Mouse (Mus musculus) lung, embryonic 16.5 days (tissue): ENCODE results near the gene Actrt3. TPM values are rescaled to one million over a fixed set of nuclear protein-coding genes. Genes with fewer than 3 reads are reported as not detected.

ENCODE experiments used
- ATAC-seq: fragments of 200-750 bp; cut with Nextera tagmentation; 2 replicates; pipeline ENCODE4 v1.8.0; 2017; ENCODE audit warnings: low read depth, mild to moderate bottlenecking, moderate library complexity
- H3K27ac ChIP-seq: fragments of 300-500 bp; sonication (generic); 2 replicates; pipeline ENCODE4 v1.5.1; 2014; ENCODE audit warnings: mild to moderate bottlenecking, control low read depth, low read length
- H3K27me3 ChIP-seq: fragments of 300-500 bp; sonication (generic); 2 replicates; pipeline ENCODE4 v1.6.1; 2014; ENCODE audit warnings: low read depth, low read length, mixed read lengths; ENCODE audit not compliant: control insufficient read depth, insufficient read depth
- H3K36me3 ChIP-seq: fragments of 300-500 bp; sonication (generic); 2 replicates; pipeline ENCODE4 v1.6.1; 2014; ENCODE audit warnings: low read length; ENCODE audit not compliant: control insufficient read depth, insufficient read depth
- H3K4me1 ChIP-seq: fragments of 300-500 bp; sonication (generic); replicated peaks from 2 replicates; pipeline ENCODE4 v1.6.1; 2014; ENCODE audit warnings: low read length, mixed read lengths; ENCODE audit not compliant: control insufficient read depth, insufficient read depth
- H3K4me2 ChIP-seq: fragments of 300-500 bp; sonication (generic); 2 replicates; pipeline ENCODE4 v1.6.1; 2014; ENCODE audit warnings: low read depth, low read length, control low read depth
- H3K4me3 ChIP-seq: fragments of 300-500 bp; sonication (generic); 2 replicates; pipeline ENCODE4 v1.5.1; 2014; ENCODE audit warnings: mild to moderate bottlenecking, low read length, control low read depth
- H3K9ac ChIP-seq: fragments of 300-500 bp; sonication (generic); 2 replicates; pipeline ENCODE4 v1.6.1; 2014; ENCODE audit warnings: low read length, control low read depth
- H3K9me3 ChIP-seq: fragments of 300-500 bp; sonication (generic); 2 replicates; pipeline ENCODE4 v1.6.1; 2016; ENCODE audit warnings: low read length; ENCODE audit not compliant: control insufficient read depth
- WGBS: fragments of 180-500 bp; shearing (Covaris S2); extraction: QIAGEN DNeasy Blood & Tissue Kit; methylation state at CpG from one replicate; pipeline ENCODE4 v1.1.7; 2014; 5-methylcytosine and 5-hydroxymethylcytosine counted together
- polyA plus RNA-seq: library from polyadenylated mRNA; unstranded; fragments of >200 nt; fragmentation: Nextera tagmentation; extraction: Ambion mirVana; gene quantifications from 2 replicates; pipeline ENCODE4 v1.2.1, GENCODE M21; 2015

The Actrt3 gene
- polyA plus RNA-seq, 1 experiment from 2014 or later, result not detected

GRCm38 (mm10) chr3:30547908-30548307 is 51.8 kb downstream of the Actrt3 start, which contains the start of gene Mecom:
Gene Mecom (minus strand): TSS chr3:30548008.
- 83% methylated on average over 3 of the region's 3 CpGs for WGBS
- Histone ChIP-seq H3K9me3 (no peaks in the 10 kb centered on the region), H3K4me2 (peak within 1 kb of the TSS; percentile 35), H3K27ac (peak within 1 kb of the TSS; percentile 75), H3K4me1 (peaks cover 20% of the 10 kb centered on the region), H3K27me3 (no peaks in the 10 kb centered on the region), H3K36me3 (no peaks in the 10 kb centered on the region), H3K4me3 (peak within 1 kb of the TSS; percentile 15), H3K9ac (0 out of 2 replicates have a peak within 1 kb of the TSS, but pooled peaks have one; percentile 15)
- ATAC-seq, result no peak

Other genes with a start within 250 kb of the Actrt3 start
- 69.5 and 73.4 TPM in 2 replicates for gene Mecom, start 51.9 kb downstream of the Actrt3 start, polyA plus RNA-seq
- 31.6 and 32.8 TPM in 2 replicates for gene Mynn, start 2.1 kb upstream of the Actrt3 start, polyA plus RNA-seq
- gene Lrriq4, start 44.6 kb upstream of the Actrt3 start, polyA plus RNA-seq, result not detected in 2 replicates
- gene Lrrc34, start 47.9 kb upstream of the Actrt3 start, polyA plus RNA-seq, result 6.4 and 6.7 TPM in 2 replicates
- 0.49 and 0.55 TPM in 2 replicates for gene Lrrc31, start 99.9 kb upstream of the Actrt3 start, polyA plus RNA-seq
- gene Samd7, start 146.4 kb upstream of the Actrt3 start, polyA plus RNA-seq, result not detected in 2 replicates
- 80.0 and 96.2 TPM in 2 replicates for gene Sec62, start 192.9 kb upstream of the Actrt3 start, polyA plus RNA-seq